Mouse (Mus musculus): Measurements from ENCODE around the gene 4931429L15Rik. TPM values are rescaled to one million over a fixed set of nuclear protein-coding genes. Genes with fewer than 3 reads are reported as not detected.

4931429L15Rik gene
- polyA plus RNA-seq, 1 experiment from 2014 or later, result not detected

- Histone ChIP-seq H3K4me1 (replicated peaks; ENCODE audit: insufficient read depth, low read length) (no peaks in the 10 kb centered on the region), H3K36me3 (ENCODE audit: insufficient read depth, low read length) (no peaks in the 10 kb centered on the region), H3K9ac (ENCODE audit: low read depth, low read length) (no peak overlapping the region), H3K9me3 (replicated peaks; ENCODE audit: low read length) (no peaks in the 10 kb centered on the region), H3K27me3 (ENCODE audit: insufficient read depth, low read length) (no peaks in the 10 kb centered on the region), H3K4me2 (ENCODE audit: low read length) (no peak overlapping the region), H3K4me3 (replicated peaks; ENCODE audit: low read depth, low read length) (no peak overlapping the region), H3K27ac (no peak overlapping the region)
- TF ChIP-seq CTCF (IDR thresholded peaks at IDR 0.05; ENCODE audit: low read depth), result no peak
- DNase-seq (ENCODE audit: low spot score), result no peak
- WGBS, result 29% methylated on average over 5 of the region's 5 CpGs
- ATAC-seq (replicated peaks; ENCODE audit: low FRiP score, low read depth), result no peak
Observed at GRCm38 (mm10) chr9:46316388-46316787, 3.4 kb downstream of the 4931429L15Rik start.

- ATAC-seq (replicated peaks; ENCODE audit: low FRiP score, low read depth) (no peak), DNase-seq (ENCODE audit: low spot score) (no peak)
- Histone ChIP-seq H3K9me3 (replicated peaks; ENCODE audit: low read length) (no peaks in the 10 kb centered on the region), H3K27me3 (ENCODE audit: insufficient read depth, low read length) (no peaks in the 10 kb centered on the region), H3K4me1 (replicated peaks; ENCODE audit: insufficient read depth, low read length) (no peaks in the 10 kb centered on the region), H3K36me3 (ENCODE audit: insufficient read depth, low read length) (no peaks in the 10 kb centered on the region), H3K9ac (ENCODE audit: low read depth, low read length) (no peak overlapping the region), H3K27ac (no peak overlapping the region), H3K4me2 (ENCODE audit: low read length) (no peak overlapping the region), H3K4me3 (replicated peaks; ENCODE audit: low read depth, low read length) (no peak overlapping the region)
- TF ChIP-seq CTCF (IDR thresholded peaks at IDR 0.05; ENCODE audit: low read depth), result no peak
- WGBS, result 40% methylated on average over 11 of the region's 11 CpGs
Observed at GRCm38 (mm10) chr9:46315807-46316365, 3.9 kb downstream of the 4931429L15Rik start.

GRCm38 (mm10) chr9:46314921-46315320, 4.9 kb downstream of the 4931429L15Rik start:
- Histone ChIP-seq H3K4me2 (ENCODE audit: low read length) (no peak overlapping the region), H3K9ac (ENCODE audit: low read depth, low read length) (no peak overlapping the region), H3K36me3 (ENCODE audit: insufficient read depth, low read length) (no peaks in the 10 kb centered on the region), H3K27me3 (ENCODE audit: insufficient read depth, low read length) (no peaks in the 10 kb centered on the region), H3K4me1 (replicated peaks; ENCODE audit: insufficient read depth, low read length) (no peaks in the 10 kb centered on the region), H3K9me3 (replicated peaks; ENCODE audit: low read length) (no peaks in the 10 kb centered on the region), H3K4me3 (replicated peaks; ENCODE audit: low read depth, low read length) (no peak overlapping the region), H3K27ac (no peak overlapping the region)
- 39% methylated on average over 2 of the region's 2 CpGs for WGBS
- no peak for TF ChIP-seq CTCF (IDR thresholded peaks at IDR 0.05; ENCODE audit: low read depth)
- no peak for ATAC-seq (replicated peaks; ENCODE audit: low FRiP score, low read depth)
- DNase-seq (ENCODE audit: low spot score), result no peak

GRCm38 (mm10) chr9:46314507-46314906, 5.3 kb downstream of the 4931429L15Rik start:
- Histone ChIP-seq H3K27ac (no peak overlapping the region), H3K9ac (ENCODE audit: low read depth, low read length) (no peak overlapping the region), H3K36me3 (ENCODE audit: insufficient read depth, low read length) (no peaks in the 10 kb centered on the region), H3K4me2 (ENCODE audit: low read length) (no peak overlapping the region), H3K4me1 (replicated peaks; ENCODE audit: insufficient read depth, low read length) (no peaks in the 10 kb centered on the region), H3K4me3 (replicated peaks; ENCODE audit: low read depth, low read length) (no peak overlapping the region), H3K9me3 (replicated peaks; ENCODE audit: low read length) (no peaks in the 10 kb centered on the region), H3K27me3 (ENCODE audit: insufficient read depth, low read length) (no peaks in the 10 kb centered on the region)
- peak; percentile 95 for TF ChIP-seq CTCF (IDR thresholded peaks at IDR 0.05; ENCODE audit: low read depth)
- ATAC-seq (replicated peaks; ENCODE audit: low FRiP score, low read depth) (0 out of 2 replicates have a peak, but pooled peaks have one; percentile 55), DNase-seq (ENCODE audit: low spot score) (peak; percentile 84)
- WGBS, result 6% methylated on average over 4 of the region's 4 CpGs

GRCm38 (mm10) chr9:46309121-46309520, 10.7 kb downstream of the 4931429L15Rik start:
- Histone ChIP-seq H3K27ac (no peak overlapping the region), H3K36me3 (ENCODE audit: insufficient read depth, low read length) (no peaks in the 10 kb centered on the region), H3K27me3 (ENCODE audit: insufficient read depth, low read length) (no peaks in the 10 kb centered on the region), H3K9ac (ENCODE audit: low read depth, low read length) (no peak overlapping the region), H3K4me3 (replicated peaks; ENCODE audit: low read depth, low read length) (no peak overlapping the region), H3K9me3 (replicated peaks; ENCODE audit: low read length) (no peaks in the 10 kb centered on the region), H3K4me1 (replicated peaks; ENCODE audit: insufficient read depth, low read length) (no peaks in the 10 kb centered on the region), H3K4me2 (ENCODE audit: low read length) (no peak overlapping the region)
- ATAC-seq (replicated peaks; ENCODE audit: low FRiP score, low read depth) (0 out of 2 replicates have a peak, but pooled peaks have one; percentile 12), DNase-seq (ENCODE audit: low spot score) (peak; percentile 48)
- peak; percentile 65 for TF ChIP-seq CTCF (IDR thresholded peaks at IDR 0.05; ENCODE audit: low read depth)
- 10% methylated on average over 7 of the region's 7 CpGs for WGBS

- no peak for ATAC-seq (replicated peaks; ENCODE audit: low FRiP score, low read depth)
Observed at GRCm38 (mm10) chr9:46302142-46302541, 17.6 kb downstream of the 4931429L15Rik start.

GRCm38 (mm10) chr9:46298381-46298780, 21.4 kb downstream of the 4931429L15Rik start:
- H3K27ac ChIP-seq, result no peak overlapping the region
- H3K4me2 ChIP-seq (ENCODE audit: low read length), result no peak overlapping the region
- whole genome bisulfite sequencing, result 53% methylated on average over 4 of the region's 4 CpGs
- TF ChIP-seq CTCF (IDR thresholded peaks at IDR 0.05; ENCODE audit: low read depth), result no peak
- peaks cover 14% of the 10 kb centered on the region; the same call in 1 of the 2 replicates for H3K36me3 ChIP-seq (ENCODE audit: insufficient read depth, low read length)
- no peak overlapping the region for H3K4me3 ChIP-seq (replicated peaks; ENCODE audit: low read depth, low read length)
- no peaks in the 10 kb centered on the region for H3K9me3 ChIP-seq (replicated peaks; ENCODE audit: low read length)
- H3K4me1 ChIP-seq (replicated peaks; ENCODE audit: insufficient read depth, low read length), result no peaks in the 10 kb centered on the region
- no peaks in the 10 kb centered on the region for H3K27me3 ChIP-seq (ENCODE audit: insufficient read depth, low read length)
- peak; percentile 77 for ATAC-seq (replicated peaks; ENCODE audit: low FRiP score, low read depth)
- no peak overlapping the region for H3K9ac ChIP-seq (ENCODE audit: low read depth, low read length)
- DNase-seq (ENCODE audit: low spot score), result no peak

More at GRCm38 (mm10) chr9:46302142-46302541, 17.6 kb downstream of the 4931429L15Rik start:
- peak; percentile 77 for DNase-seq (ENCODE audit: low spot score)
- H3K4me2 ChIP-seq (ENCODE audit: low read length), result no peak overlapping the region
- H3K9ac ChIP-seq (ENCODE audit: low read depth, low read length), result no peak overlapping the region
- no peak overlapping the region for H3K4me3 ChIP-seq (replicated peaks; ENCODE audit: low read depth, low read length)
- no peaks in the 10 kb centered on the region for H3K4me1 ChIP-seq (replicated peaks; ENCODE audit: insufficient read depth, low read length)
- H3K36me3 ChIP-seq (ENCODE audit: insufficient read depth, low read length), result peaks cover 6% of the 10 kb centered on the region; the same call in 1 of the 2 replicates
- peak; percentile 92 for TF ChIP-seq CTCF (IDR thresholded peaks at IDR 0.05; ENCODE audit: low read depth)
- no peaks in the 10 kb centered on the region for H3K9me3 ChIP-seq (replicated peaks; ENCODE audit: low read length)
- WGBS, result 9% methylated on average over 2 of the region's 2 CpGs
- H3K27me3 ChIP-seq (ENCODE audit: insufficient read depth, low read length), result no peaks in the 10 kb centered on the region
- H3K27ac ChIP-seq, result no peak overlapping the region
